Mouse (Mus musculus): ENCODE results near the gene Mkln1. TPM values are rescaled to one million over a fixed set of nuclear protein-coding genes. Genes with fewer than 3 reads are reported as not detected.

Gene Mkln1
- polyA plus RNA-seq, 1 experiment = 67.4 TPM

DNA sequence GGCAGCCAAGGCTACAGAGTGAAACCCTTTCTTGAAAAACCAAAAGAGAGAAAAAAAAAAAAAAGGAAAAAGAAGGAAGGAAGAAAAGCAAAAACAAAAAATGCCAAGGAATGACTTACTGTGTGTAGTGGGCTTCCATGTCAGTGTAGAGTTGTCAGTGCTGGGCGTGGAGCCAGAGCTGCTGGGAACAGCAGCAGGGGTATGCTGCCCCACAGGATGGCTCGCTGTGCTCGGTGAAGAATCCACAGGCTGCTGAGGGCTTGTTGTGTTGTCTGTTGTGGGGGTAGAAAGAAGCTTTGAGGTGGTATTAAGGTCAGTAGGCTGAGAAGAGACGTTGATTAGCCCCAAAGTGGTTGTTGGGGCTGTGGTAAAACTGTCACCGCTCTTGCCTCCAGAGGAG, 129.8 kb downstream of the Mkln1 start:
- Histone ChIP-seq H3ac (ENCODE audit: control insufficient read depth, insufficient read length) (no peak overlapping the region), H3K79me2 (ENCODE audit: control insufficient read depth, insufficient read depth) (no peaks in the 10 kb centered on the region), H3K4me2 (ENCODE audit: low read depth) (no peak overlapping the region), H3K27me3 (ENCODE audit: control insufficient read depth, insufficient read depth, insufficient read length) (no peaks in the 10 kb centered on the region), H3K4me3 (no peak overlapping the region), H3K36me3 (ENCODE audit: control insufficient read depth, insufficient read depth) (no peaks in the 10 kb centered on the region)
- TF ChIP-seq E2F4 (IDR thresholded peaks at IDR 0.05; ENCODE audit: insufficient read depth) = no peak
- TF ChIP-seq POLR2AphosphoS2 (IDR thresholded peaks at IDR 0.05; ENCODE audit: insufficient read length, low read depth) = no peak
- TF ChIP-seq REST (IDR thresholded peaks at IDR 0.05; ENCODE audit: insufficient read depth, insufficient read length) = no peak
- no peak for TF ChIP-seq TCF3 (IDR thresholded peaks at IDR 0.05; ENCODE audit: insufficient read length, low read depth)
- TF ChIP-seq POLR2A (IDR thresholded peaks at IDR 0.05; ENCODE audit: insufficient read length, low read depth) = no peak
- no peak for TF ChIP-seq MYOG (IDR thresholded peaks at IDR 0.05; ENCODE audit: control insufficient read depth in 1 of 3, insufficient read depth in 1 of 3, insufficient read length in 2 of 3, low read depth in 2 of 3)
- TF ChIP-seq USF1 (IDR thresholded peaks at IDR 0.05; ENCODE audit: low read depth) = no peak
- TF ChIP-seq TCF12 (IDR thresholded peaks at IDR 0.05; ENCODE audit: insufficient read depth, poor library complexity, severe bottlenecking) = no peak
- TF ChIP-seq CEBPB (IDR thresholded peaks at IDR 0.05; ENCODE audit: insufficient read depth, poor library complexity, severe bottlenecking) = no peak
- TF ChIP-seq SRF (IDR thresholded peaks at IDR 0.05; ENCODE audit: control insufficient read depth, insufficient read length, low read depth) = no peak
- no peak for TF ChIP-seq MYOD1 (IDR thresholded peaks at IDR 0.05; ENCODE audit: control insufficient read depth in 1 of 3, insufficient read length in 2 of 3, low read depth in 2 of 3)
- no peak for TF ChIP-seq MAX (IDR thresholded peaks at IDR 0.05; ENCODE audit: low read depth)

DNA sequence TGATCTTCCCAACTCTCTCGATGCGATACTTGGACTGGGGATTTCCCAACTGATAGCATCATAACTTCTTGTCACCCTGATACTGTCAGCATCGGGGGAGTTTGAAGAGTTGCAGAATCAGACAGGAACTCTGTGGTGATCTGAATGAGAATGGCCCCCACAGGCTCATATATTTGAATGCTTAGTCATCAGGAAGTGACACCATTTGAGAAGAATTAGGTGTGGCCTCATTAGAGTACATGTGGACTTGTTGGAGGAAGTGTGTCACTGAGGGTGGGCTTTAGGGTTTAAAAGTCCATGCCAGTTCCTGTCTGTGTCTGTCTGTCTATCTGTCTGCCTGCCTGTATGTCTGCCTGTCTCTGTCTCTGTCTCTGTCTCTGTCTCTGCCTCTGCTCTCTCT, 133.3 kb downstream of the Mkln1 start:
- Histone ChIP-seq H3K4me2 (ENCODE audit: low read depth) (no peak overlapping the region), H3K36me3 (ENCODE audit: control insufficient read depth, insufficient read depth) (no peaks in the 10 kb centered on the region), H3K27me3 (ENCODE audit: control insufficient read depth, insufficient read depth, insufficient read length) (no peaks in the 10 kb centered on the region), H3ac (ENCODE audit: control insufficient read depth, insufficient read length) (no peak overlapping the region), H3K79me2 (ENCODE audit: control insufficient read depth, insufficient read depth) (no peaks in the 10 kb centered on the region), H3K4me3 (no peak overlapping the region)
- TF ChIP-seq POLR2A (IDR thresholded peaks at IDR 0.05; ENCODE audit: insufficient read length, low read depth) (no peak), SRF (IDR thresholded peaks at IDR 0.05; ENCODE audit: control insufficient read depth, insufficient read length, low read depth) (no peak), MYOD1 (IDR thresholded peaks at IDR 0.05; ENCODE audit: control insufficient read depth in 1 of 3, insufficient read length in 2 of 3, low read depth in 2 of 3) (no peak), MAX (IDR thresholded peaks at IDR 0.05; ENCODE audit: low read depth) (no peak), REST (IDR thresholded peaks at IDR 0.05; ENCODE audit: insufficient read depth, insufficient read length) (no peak), POLR2AphosphoS2 (IDR thresholded peaks at IDR 0.05; ENCODE audit: insufficient read length, low read depth) (no peak), MYOG (IDR thresholded peaks at IDR 0.05; ENCODE audit: control insufficient read depth in 1 of 3, insufficient read depth in 1 of 3, insufficient read length in 2 of 3, low read depth in 2 of 3) (no peak), E2F4 (IDR thresholded peaks at IDR 0.05; ENCODE audit: insufficient read depth) (no peak), TCF3 (IDR thresholded peaks at IDR 0.05; ENCODE audit: insufficient read length, low read depth) (no peak), CEBPB (IDR thresholded peaks at IDR 0.05; ENCODE audit: insufficient read depth, poor library complexity, severe bottlenecking) (no peak), USF1 (IDR thresholded peaks at IDR 0.05; ENCODE audit: low read depth) (no peak), TCF12 (IDR thresholded peaks at IDR 0.05; ENCODE audit: insufficient read depth, poor library complexity, severe bottlenecking) (no peak)

DNA sequence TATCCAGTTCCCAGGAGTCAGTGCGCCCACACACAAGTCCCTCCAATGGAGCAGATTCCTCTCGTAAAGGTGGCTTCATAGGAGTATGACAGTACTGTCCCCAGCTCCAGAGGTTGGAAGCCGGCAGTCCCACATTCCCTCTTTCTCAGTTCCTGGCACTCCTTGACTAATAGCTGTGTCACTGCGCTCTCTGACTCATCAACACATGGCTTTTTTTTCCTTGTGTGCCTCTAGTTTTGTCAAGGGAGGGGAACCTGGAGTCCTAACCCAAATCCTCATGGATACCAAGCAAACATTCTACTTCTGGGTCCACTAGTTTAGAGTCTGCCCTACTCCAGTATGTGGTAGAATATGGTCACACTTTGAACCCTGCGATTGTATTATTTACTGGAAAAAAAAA, 136.2 kb downstream of the Mkln1 start:
- no peak overlapping the region for H3ac ChIP-seq (ENCODE audit: control insufficient read depth, insufficient read length)
- H3K79me2 ChIP-seq (ENCODE audit: control insufficient read depth, insufficient read depth) = no peaks in the 10 kb centered on the region
- TF ChIP-seq REST (IDR thresholded peaks at IDR 0.05; ENCODE audit: insufficient read depth, insufficient read length) (no peak), POLR2A (IDR thresholded peaks at IDR 0.05; ENCODE audit: insufficient read length, low read depth) (no peak), MYOG (IDR thresholded peaks at IDR 0.05; ENCODE audit: control insufficient read depth in 1 of 3, insufficient read depth in 1 of 3, insufficient read length in 2 of 3, low read depth in 2 of 3) (no peak), POLR2AphosphoS2 (IDR thresholded peaks at IDR 0.05; ENCODE audit: insufficient read length, low read depth) (no peak), MYOD1 (IDR thresholded peaks at IDR 0.05; ENCODE audit: control insufficient read depth in 1 of 3, insufficient read length in 2 of 3, low read depth in 2 of 3) (no peak), SRF (IDR thresholded peaks at IDR 0.05; ENCODE audit: control insufficient read depth, insufficient read length, low read depth) (no peak), MAX (IDR thresholded peaks at IDR 0.05; ENCODE audit: low read depth) (no peak), TCF12 (IDR thresholded peaks at IDR 0.05; ENCODE audit: insufficient read depth, poor library complexity, severe bottlenecking) (no peak)
- H3K36me3 ChIP-seq (ENCODE audit: control insufficient read depth, insufficient read depth) = no peaks in the 10 kb centered on the region
- H3K4me3 ChIP-seq = no peak overlapping the region
- no peaks in the 10 kb centered on the region for H3K27me3 ChIP-seq (ENCODE audit: control insufficient read depth, insufficient read depth, insufficient read length)
- no peak overlapping the region for H3K4me2 ChIP-seq (ENCODE audit: low read depth)

DNA sequence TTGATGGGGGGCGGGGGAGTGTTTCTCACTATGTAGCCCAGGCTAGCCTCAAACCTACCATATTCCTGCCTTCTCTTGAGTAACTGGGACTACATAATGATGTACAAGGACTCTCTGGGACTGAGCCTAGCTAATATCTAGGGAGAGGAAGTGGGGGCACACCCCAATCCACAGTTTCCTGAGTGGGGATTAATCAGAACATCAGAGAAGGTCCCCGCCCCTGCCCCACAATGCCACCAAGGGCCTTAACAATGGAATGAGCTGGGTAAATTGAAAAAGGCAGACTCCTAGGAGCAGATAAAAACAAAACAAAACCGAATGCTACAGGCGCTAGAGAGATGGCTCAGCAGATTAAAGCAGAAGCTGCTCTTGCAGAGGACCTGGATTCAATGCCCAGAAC, 138.7 kb downstream of the Mkln1 start:
- H3K79me2 ChIP-seq (ENCODE audit: control insufficient read depth, insufficient read depth) = no peaks in the 10 kb centered on the region
- no peak overlapping the region for H3K4me2 ChIP-seq (ENCODE audit: low read depth)
- no peak overlapping the region for H3ac ChIP-seq (ENCODE audit: control insufficient read depth, insufficient read length)
- no peak for TF ChIP-seq POLR2AphosphoS2 (IDR thresholded peaks at IDR 0.05; ENCODE audit: insufficient read length, low read depth)
- no peak for TF ChIP-seq REST (IDR thresholded peaks at IDR 0.05; ENCODE audit: insufficient read depth, insufficient read length)
- no peak for TF ChIP-seq MYOG (IDR thresholded peaks at IDR 0.05; ENCODE audit: control insufficient read depth in 1 of 3, insufficient read depth in 1 of 3, insufficient read length in 2 of 3, low read depth in 2 of 3)
- no peak for TF ChIP-seq TCF12 (IDR thresholded peaks at IDR 0.05; ENCODE audit: insufficient read depth, poor library complexity, severe bottlenecking)
- no peak for TF ChIP-seq SRF (IDR thresholded peaks at IDR 0.05; ENCODE audit: control insufficient read depth, insufficient read length, low read depth)
- TF ChIP-seq MYOD1 (IDR thresholded peaks at IDR 0.05; ENCODE audit: control insufficient read depth in 1 of 3, insufficient read length in 2 of 3, low read depth in 2 of 3) = no peak
- no peak for TF ChIP-seq CEBPB (IDR thresholded peaks at IDR 0.05; ENCODE audit: insufficient read depth, poor library complexity, severe bottlenecking)
- TF ChIP-seq USF1 (IDR thresholded peaks at IDR 0.05; ENCODE audit: low read depth) = no peak
- no peak for TF ChIP-seq E2F4 (IDR thresholded peaks at IDR 0.05; ENCODE audit: insufficient read depth)
- no peak for TF ChIP-seq POLR2A (IDR thresholded peaks at IDR 0.05; ENCODE audit: insufficient read length, low read depth)
- no peak for TF ChIP-seq MAX (IDR thresholded peaks at IDR 0.05; ENCODE audit: low read depth)
- no peak for TF ChIP-seq TCF3 (IDR thresholded peaks at IDR 0.05; ENCODE audit: insufficient read length, low read depth)
- H3K27me3 ChIP-seq (ENCODE audit: control insufficient read depth, insufficient read depth, insufficient read length) = no peaks in the 10 kb centered on the region
- no peaks in the 10 kb centered on the region for H3K36me3 ChIP-seq (ENCODE audit: control insufficient read depth, insufficient read depth)
- H3K4me3 ChIP-seq = no peak overlapping the region
